Comparison of ENCODE assay signal across 8 mouse cellular contexts in the genomic region with DNA sequence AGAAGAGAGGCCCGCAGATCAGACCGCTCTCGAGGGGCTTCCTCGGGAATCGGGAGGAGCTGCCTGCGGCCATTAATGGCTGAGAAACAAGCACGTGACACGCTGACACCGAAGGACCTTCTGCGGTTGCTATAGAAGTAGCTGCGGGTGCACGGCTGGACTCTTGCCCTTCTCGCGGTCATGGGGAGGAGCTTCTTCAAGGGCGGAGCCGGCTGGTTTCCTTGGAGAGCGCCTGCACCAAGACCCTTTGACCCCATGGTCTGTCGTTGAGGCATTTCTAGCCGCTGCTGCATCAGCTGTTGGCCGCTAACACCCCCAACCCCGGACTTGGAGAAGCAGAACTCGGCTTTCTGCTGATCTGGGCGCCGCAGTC. TPM values are rescaled to one million over a fixed set of nuclear protein-coding genes. Genes with fewer than 3 reads are reported as not detected.
DNase-seq lines count a peak whose midpoint lies in the region; ATAC-seq and TF ChIP-seq lines count a peak whose summit lies in the region.

Stub1 (minus strand) TSS at position 114 of the 373 bp plus-strand sequence.

- H3K36me3 ChIP-seq in embryonic facial prominence, embryonic 13.5 days = peaks cover 47% of the 10 kb centered on the region
- H3K36me3 ChIP-seq in heart, adult 2 months (ENCODE audit: control insufficient read depth, insufficient read depth, low read length) = no peaks in the 10 kb centered on the region; the same call in 1 of the 2 replicates
- peaks cover 13% of the 10 kb centered on the region for H3K36me3 ChIP-seq in stomach, embryonic 15.5 days

- H3K4me3 ChIP-seq in embryonic facial prominence, embryonic 13.5 days = peak within 1 kb of the TSS; percentile 86
- H3K4me3 ChIP-seq in heart, adult 2 months = peak within 1 kb of the TSS; percentile 85
- H3K4me3 ChIP-seq in stomach, embryonic 15.5 days (replicated peaks) = peak within 1 kb of the TSS; percentile 89

- H3K27me3 ChIP-seq in embryonic facial prominence, embryonic 13.5 days = no peaks in the 10 kb centered on the region
- H3K27me3 ChIP-seq in heart, adult 2 months (ENCODE audit: control insufficient read depth, insufficient read depth, low read length) = no peaks in the 10 kb centered on the region
- no peaks in the 10 kb centered on the region for H3K27me3 ChIP-seq in stomach, embryonic 15.5 days (replicated peaks)

- TF ChIP-seq CTCF in heart, adult 2 months (IDR thresholded peaks at IDR 0.05) = no peak

- H3K9ac ChIP-seq in embryonic facial prominence, embryonic 13.5 days = peak within 1 kb of the TSS; percentile 93
- H3K9ac ChIP-seq in heart, adult 2 months (ENCODE audit: low read depth, low read length) = peak within 1 kb of the TSS; percentile 85
- H3K9ac ChIP-seq in stomach, embryonic 15.5 days = peak within 1 kb of the TSS; percentile 94

- peaks cover 75% of the 10 kb centered on the region for H3K4me1 ChIP-seq in embryonic facial prominence, embryonic 13.5 days
- peaks cover 28% of the 10 kb centered on the region for H3K4me1 ChIP-seq in heart, adult 2 months (ENCODE audit: control insufficient read depth, insufficient read depth, low read length)
- peaks cover 74% of the 10 kb centered on the region for H3K4me1 ChIP-seq in stomach, embryonic 15.5 days

- DNase-seq in 416B (ENCODE audit: low read depth) = peak; percentile 99
- DNase-seq in adrenal gland, adult 2 months = peak; percentile 97
- DNase-seq in heart, adult 2 months = peak; percentile 93 to 94
- peak; percentile 97 for DNase-seq in kidney, adult 18-20 months
- DNase-seq in left cerebral cortex, postnatal 4 days = peak; percentile 93
- DNase-seq in mesoderm, embryonic 11.5 days (ENCODE audit: low read depth, low spot score) = peak; percentile 94

- H3K4me2 ChIP-seq in embryonic facial prominence, embryonic 13.5 days = peak within 1 kb of the TSS; percentile 98
- peak within 1 kb of the TSS; percentile 95 for H3K4me2 ChIP-seq in stomach, embryonic 15.5 days

- TF ChIP-seq POLR2A in heart, adult 2 months (IDR thresholded peaks at IDR 0.05; ENCODE audit: insufficient read depth, low read depth, low read length) = no peak; the same call in none of the 2 replicates

- intact Hi-C loops in heart, adult 2 months (cut with DNase I) = loop anchor here (5.0 kb wide), 1 partner anchor 34 kb away; the partner anchor contains the start of gene Mcrip2
- intact Hi-C loops in left cerebral cortex, postnatal 4 days (cut with DNase I) = no loop called here

- peak; percentile 11; the same call in 1 of the 2 replicates for ATAC-seq in embryonic facial prominence, embryonic 13.5 days (ENCODE audit: insufficient number of reproducible peaks, insufficient read depth, low FRiP score, low TSS enrichment, low read depth)
- peak; percentile 61 for ATAC-seq in stomach, embryonic 15.5 days (ENCODE audit: insufficient read depth, low FRiP score, low read depth)

- H3K27ac ChIP-seq in embryonic facial prominence, embryonic 13.5 days = peak within 1 kb of the TSS; percentile 95
- peak within 1 kb of the TSS; percentile 100 for H3K27ac ChIP-seq in heart, adult 2 months
- peak within 1 kb of the TSS; percentile 97 for H3K27ac ChIP-seq in stomach, embryonic 15.5 days

- no peak for TF ChIP-seq EP300 in heart, adult 2 months (IDR thresholded peaks at IDR 0.05; ENCODE audit: insufficient read depth, low read depth, low read length)

- no peaks in the 10 kb centered on the region for H3K9me3 ChIP-seq in embryonic facial prominence, embryonic 13.5 days
- H3K9me3 ChIP-seq in stomach, embryonic 15.5 days = no peaks in the 10 kb centered on the region

- WGBS in embryonic facial prominence, embryonic 13.5 days = under 1% methylated on average over 24 of the region's 24 CpGs
- WGBS in heart, adult 2 months = under 1% methylated on average over 24 of the region's 24 CpGs
- WGBS in stomach, embryonic 15.5 days = 0% methylated on average over 24 of the region's 24 CpGs

- peaks cover 2% of the 10 kb centered on the region for H3K79me2 ChIP-seq in heart, adult 2 months (replicated peaks; ENCODE audit: control insufficient read depth, insufficient read depth, low read length)

RNA-seq across cellular contexts. Expression of gene Stub1, which starts in this region (rescaled TPM):
- total RNA-seq in adrenal gland, adult 2 months (2021) = 100 to 1,000 TPM; 149 to 184 TPM
- 224 and 236 TPM in 2 replicates for polyA plus RNA-seq in adrenal gland, adult 2 months (2012; rRNA removed)
- 319 and 353 TPM in 2 replicates for polyA plus RNA-seq in embryonic facial prominence, embryonic 13.5 days (2015; fragmentation: Nextera tagmentation; extraction: Ambion mirVana)
- 100 to 1,000 TPM; 105 to 129 TPM for total RNA-seq in heart, adult 2 months (2021)
- polyA plus RNA-seq in heart, adult 2 months (2012; rRNA removed) = 147 and 174 TPM in 2 replicates
- 100 to 1,000 TPM; 162 to 171 TPM for total RNA-seq in left cerebral cortex, postnatal 4 days (2021)
- 312 and 319 TPM in 2 replicates for polyA plus RNA-seq in stomach, embryonic 15.5 days (2015; fragmentation: Nextera tagmentation; extraction: Ambion mirVana)

Comparison
In these comparisons a context has a peak if more than half of its experiments do, and no peak if none do; other contexts are left out.
1. Peak in every context shown above with its lines: DNase-seq, ATAC-seq, H3K4me3 ChIP-seq and H3K27ac ChIP-seq.